Mouse (Mus musculus) limb, embryonic 13.5 days (tissue): ENCODE measurements around the gene Tfeb. TPM values are rescaled to one million over a fixed set of nuclear protein-coding genes. Genes with fewer than 3 reads are reported as not detected.

Experiments
- ATAC-seq: fragments of 200-750 bp; cut with Nextera tagmentation; 2 replicates; pipeline ENCODE4 v1.8.0; 2017; ENCODE audit warnings: low read depth, moderate number of reproducible peaks, moderate TSS enrichment; ENCODE audit not compliant: low FRiP score
- H3K27ac ChIP-seq: fragments of 300-500 bp; sonication (generic); 2 replicates; pipeline ENCODE4 v1.5.1; 2015; ENCODE audit warnings: inconsistent platforms, mild to moderate bottlenecking, moderate library complexity
- H3K27me3 ChIP-seq: fragments of 300-500 bp; sonication (generic); 2 replicates; pipeline ENCODE4 v1.6.1; 2015; ENCODE audit warnings: mild to moderate bottlenecking, inconsistent platforms
- H3K36me3 ChIP-seq: fragments of 300-500 bp; sonication (generic); 2 replicates; pipeline ENCODE4 v1.6.1; 2015; ENCODE audit warnings: inconsistent platforms, mild to moderate bottlenecking, moderate library complexity
- H3K4me1 ChIP-seq: fragments of 300-500 bp; sonication (generic); 2 replicates; pipeline ENCODE4 v1.6.1; 2015; ENCODE audit warnings: inconsistent platforms
- H3K4me2 ChIP-seq: fragments of 300-500 bp; sonication (generic); replicated peaks from 2 replicates; pipeline ENCODE4 v1.6.1; 2015; ENCODE audit warnings: inconsistent platforms, mild to moderate bottlenecking, moderate library complexity
- H3K4me3 ChIP-seq: fragments of 300-500 bp; sonication (generic); 2 replicates; pipeline ENCODE4 v1.5.1; 2015; ENCODE audit warnings: moderate library complexity, mild to moderate bottlenecking, inconsistent platforms
- H3K9ac ChIP-seq: fragments of 300-500 bp; sonication (generic); 2 replicates; pipeline ENCODE4 v1.6.1; 2015; ENCODE audit warnings: mild to moderate bottlenecking, inconsistent platforms
- H3K9me3 ChIP-seq: fragments of 300-500 bp; sonication (generic); 2 replicates; pipeline ENCODE4 v1.6.1; 2016; ENCODE audit warnings: inconsistent platforms
- WGBS: fragments of 180-500 bp; shearing (Covaris S2); methylation state at CpG from one replicate; pipeline ENCODE4 v1.1.7; 2015; 5-methylcytosine and 5-hydroxymethylcytosine counted together
- polyA plus RNA-seq: library from polyadenylated mRNA; unstranded; fragments of >200 nt; fragmentation: Nextera tagmentation; extraction: Ambion mirVana; gene quantifications from 2 replicates; pipeline ENCODE4 v1.2.1, GENCODE M21; 2015

The Tfeb gene
- polyA plus RNA-seq, 1 experiment from 2014 or later = 8.8 TPM

DNA sequence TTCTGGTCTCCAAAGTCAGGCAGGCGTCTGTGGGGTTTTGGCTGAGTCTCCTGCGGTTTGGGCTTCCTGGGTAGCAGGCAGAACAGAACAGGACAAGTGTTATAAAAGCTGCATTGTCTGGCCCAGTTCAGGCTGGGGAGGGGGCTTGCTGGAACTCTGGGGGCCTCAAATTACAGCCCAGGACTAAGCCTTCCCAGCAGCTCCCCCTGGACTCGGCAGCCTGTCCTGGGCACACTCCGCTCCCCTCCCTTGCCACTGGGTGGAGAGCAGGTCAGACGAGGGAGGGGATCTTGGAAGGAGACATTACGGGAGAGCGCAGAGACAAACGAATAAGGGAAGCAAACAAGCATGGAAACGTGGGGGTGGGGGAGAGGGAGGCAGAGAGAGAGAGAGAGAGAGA lies 94.3 kb downstream of the Tfeb start:
- Histone ChIP-seq H3K9me3 (peaks cover 6% of the 10 kb centered on the region; the same call in 1 of the 2 replicates), H3K27me3 (peaks cover 22% of the 10 kb centered on the region), H3K27ac (peak overlapping the region; percentile 96), H3K4me1 (peaks cover 58% of the 10 kb centered on the region), H3K9ac (peak overlapping the region; percentile 93), H3K36me3 (peaks cover 46% of the 10 kb centered on the region), H3K4me3 (peak overlapping the region; percentile 93), H3K4me2 (peak overlapping the region; percentile 93)
- ATAC-seq = peak; percentile 42
- WGBS = 5% methylated on average over 9 of the region's 9 CpGs

DNA sequence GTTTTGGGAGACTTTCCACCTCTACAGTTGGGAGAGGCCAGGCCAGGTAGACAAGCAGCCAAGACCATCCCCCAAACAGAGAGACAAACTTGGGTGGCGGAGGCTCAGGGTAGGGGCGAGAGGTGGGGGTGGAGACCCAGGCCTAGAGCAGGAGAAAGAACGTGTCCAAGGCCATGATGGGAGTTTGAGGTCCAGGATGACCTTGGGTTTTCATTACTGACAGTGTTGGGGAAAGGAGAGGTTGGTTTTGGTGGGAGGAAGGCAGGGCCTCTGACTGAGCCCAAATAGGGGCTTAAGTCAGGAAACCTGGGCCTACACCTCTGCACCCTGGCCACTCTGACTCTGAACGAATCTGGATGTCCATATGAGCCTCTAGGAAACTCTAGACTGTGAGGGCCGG lies 94.9 kb downstream of the Tfeb start:
- H3K36me3 ChIP-seq = peaks cover 42% of the 10 kb centered on the region
- H3K27me3 ChIP-seq = peaks cover 22% of the 10 kb centered on the region
- peak overlapping the region; percentile 93 for H3K4me2 ChIP-seq
- H3K27ac ChIP-seq = peak overlapping the region; percentile 96
- peaks cover 5% of the 10 kb centered on the region; the same call in 1 of the 2 replicates for H3K9me3 ChIP-seq
- ATAC-seq = no peak; the same call in 1 of the 2 replicates
- H3K4me3 ChIP-seq = peak overlapping the region; percentile 93
- H3K4me1 ChIP-seq = peaks cover 58% of the 10 kb centered on the region
- WGBS = 28% methylated on average over 5 of the region's 5 CpGs
- peak overlapping the region; percentile 93 for H3K9ac ChIP-seq

- H3K4me3 ChIP-seq = peak overlapping the region; percentile 93
- peak overlapping the region; percentile 93 for H3K4me2 ChIP-seq
- peaks cover 61% of the 10 kb centered on the region for H3K4me1 ChIP-seq
- peaks cover 34% of the 10 kb centered on the region for H3K36me3 ChIP-seq
- H3K27ac ChIP-seq = peak overlapping the region; percentile 96
- WGBS = under 1% methylated on average over 15 of the region's 17 CpGs
- peak overlapping the region; percentile 93 for H3K9ac ChIP-seq
- H3K27me3 ChIP-seq = peaks cover 22% of the 10 kb centered on the region
- ATAC-seq = peak; percentile 37
- no peaks in the 10 kb centered on the region for H3K9me3 ChIP-seq
Observed at GRCm38 (mm10) chr17:47832501-47833028, 95.7 kb downstream of the Tfeb start.

DNA sequence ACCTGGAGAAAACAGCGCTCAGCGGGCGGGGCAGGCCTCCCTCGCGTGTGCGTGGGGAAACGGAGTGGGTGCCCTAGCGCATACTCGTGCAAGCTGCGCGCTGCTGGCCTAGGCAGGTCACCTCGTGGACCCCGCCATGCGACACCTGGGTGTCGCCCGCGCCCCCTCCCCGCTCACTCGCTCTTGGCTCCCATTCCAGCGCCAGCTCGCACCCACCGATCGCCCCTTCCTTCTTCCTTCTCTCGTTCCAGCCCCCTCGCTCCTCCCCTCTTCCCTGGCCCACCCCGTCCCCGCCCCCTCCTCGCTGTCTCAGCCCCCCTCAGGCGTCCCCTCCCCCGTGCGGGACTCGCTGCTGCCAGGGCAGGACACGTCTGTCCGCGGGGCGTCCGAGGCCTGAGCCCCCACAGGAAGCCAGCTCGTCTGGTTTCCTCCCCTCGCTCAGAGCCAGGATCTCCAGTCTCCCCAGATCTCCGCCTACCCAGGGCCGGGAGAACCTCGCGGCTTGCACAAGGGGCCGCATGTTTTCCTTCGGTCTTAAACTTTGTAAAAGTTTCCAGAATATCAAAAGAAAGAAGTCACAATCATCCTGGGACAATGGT lies 96.3 kb downstream of the Tfeb start:
- Histone ChIP-seq H3K9ac (peak overlapping the region; percentile 93), H3K27me3 (peaks cover 22% of the 10 kb centered on the region), H3K27ac (peak overlapping the region; percentile 96), H3K4me1 (peaks cover 66% of the 10 kb centered on the region), H3K4me2 (peak overlapping the region; percentile 93), H3K4me3 (peak overlapping the region; percentile 93), H3K36me3 (peaks cover 28% of the 10 kb centered on the region), H3K9me3 (no peaks in the 10 kb centered on the region)
- ATAC-seq = peak; percentile 74
- WGBS = under 1% methylated on average over 42 of the region's 45 CpGs

DNA sequence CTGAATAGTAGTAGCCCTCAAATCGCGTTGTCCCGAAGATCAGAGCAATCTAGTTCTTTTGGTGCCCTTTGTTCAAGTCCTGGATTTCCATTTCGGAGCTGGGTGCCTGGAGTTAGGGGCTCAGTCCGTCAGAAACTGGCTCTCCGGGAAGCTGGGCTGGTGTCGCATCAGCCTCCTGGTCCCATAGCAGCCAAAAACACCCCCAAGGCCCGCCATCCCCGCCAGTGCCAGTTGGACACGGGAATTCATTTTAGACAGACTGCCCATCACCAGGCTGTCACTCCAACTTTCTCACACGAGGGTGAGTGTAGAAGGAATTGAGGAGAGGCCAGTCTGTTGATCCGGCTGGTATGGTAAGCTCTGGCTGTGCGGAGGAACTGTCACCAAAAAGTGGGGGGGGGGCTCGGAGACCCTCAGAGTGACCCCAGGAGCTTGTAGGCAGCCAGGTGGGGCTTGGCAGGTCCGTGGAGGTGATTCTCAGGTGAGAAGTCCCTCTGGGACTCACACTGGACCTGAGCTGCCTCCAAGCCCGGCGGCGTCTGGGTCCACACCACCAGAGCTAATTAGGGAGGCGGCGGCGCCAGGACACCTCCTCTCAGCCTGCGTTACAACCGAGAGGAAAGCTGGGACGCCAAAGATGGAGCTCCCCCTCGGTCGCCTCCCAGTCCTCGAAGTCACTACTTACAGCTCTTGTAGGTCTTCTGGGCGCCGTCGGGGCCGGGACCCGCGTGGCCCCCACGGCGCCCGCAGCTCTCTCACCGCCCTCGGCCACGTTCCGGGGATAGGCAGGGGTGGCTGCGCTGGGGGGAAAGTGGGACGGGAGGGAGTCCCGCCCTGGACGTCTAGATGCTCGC lies 97.0 kb downstream of the Tfeb start:
- Histone ChIP-seq H3K9me3 (no peaks in the 10 kb centered on the region), H3K27ac (peak overlapping the region; percentile 96), H3K36me3 (peaks cover 21% of the 10 kb centered on the region), H3K27me3 (peaks cover 22% of the 10 kb centered on the region), H3K9ac (peak overlapping the region; percentile 93), H3K4me1 (peaks cover 60% of the 10 kb centered on the region), H3K4me2 (peak overlapping the region; percentile 93), H3K4me3 (peak overlapping the region; percentile 93)
- no peak for ATAC-seq
- under 1% methylated on average over 45 of the region's 45 CpGs for WGBS

DNA sequence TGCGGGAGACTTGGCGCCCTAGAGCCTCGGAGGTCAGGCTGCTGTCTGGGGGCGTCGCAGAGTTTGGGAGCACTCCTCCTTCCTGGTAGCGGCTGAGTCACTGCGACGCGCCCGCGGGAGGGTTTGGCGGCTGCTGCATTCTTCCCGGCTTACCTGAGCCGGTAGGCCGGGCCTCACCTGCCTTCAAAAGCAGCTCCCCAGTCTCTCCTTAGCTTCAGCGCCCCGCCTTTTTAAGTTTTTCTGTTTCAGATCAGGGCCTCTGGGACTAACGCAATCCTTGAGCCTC lies 97.6 kb downstream of the Tfeb start, which contains the start of gene Mdfi:
Gene Mdfi, minus strand, starts transcription at position 210 of the 286 bp plus-strand sequence.
- Histone ChIP-seq H3K9me3 (no peaks in the 10 kb centered on the region), H3K36me3 (peaks cover 15% of the 10 kb centered on the region), H3K4me3 (peak within 1 kb of the TSS; percentile 93), H3K27ac (peak within 1 kb of the TSS; percentile 96), H3K4me1 (peaks cover 54% of the 10 kb centered on the region), H3K9ac (peak within 1 kb of the TSS; percentile 93), H3K27me3 (peaks cover 22% of the 10 kb centered on the region), H3K4me2 (peak within 1 kb of the TSS; percentile 93)
- no peak for ATAC-seq
- WGBS = 4% methylated on average over 18 of the region's 18 CpGs

DNA sequence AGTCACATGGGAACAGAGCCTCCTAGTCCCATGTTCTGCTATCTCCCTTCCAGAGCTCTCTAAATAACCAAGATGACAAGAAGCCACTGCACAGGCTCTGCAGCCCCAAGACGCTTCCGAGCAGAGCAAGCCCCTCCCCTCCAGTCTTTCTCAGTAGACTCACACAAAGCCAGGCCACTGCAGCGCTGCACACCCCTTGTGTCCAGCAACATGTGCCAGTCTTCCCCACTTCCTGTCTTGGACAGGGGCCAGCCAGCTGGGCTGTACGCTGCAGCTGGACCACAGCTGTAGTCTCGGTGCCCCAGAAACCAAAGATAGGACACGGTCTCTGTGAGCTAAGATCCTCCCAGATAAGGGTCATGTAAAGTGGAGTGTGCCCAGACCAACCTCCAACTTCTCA lies 101.0 kb downstream of the Tfeb start:
- no peaks in the 10 kb centered on the region for H3K36me3 ChIP-seq
- no peak overlapping the region for H3K9ac ChIP-seq
- H3K4me1 ChIP-seq = peaks cover 31% of the 10 kb centered on the region
- H3K4me3 ChIP-seq = no peak overlapping the region
- H3K9me3 ChIP-seq = no peaks in the 10 kb centered on the region
- ATAC-seq = no peak
- H3K4me2 ChIP-seq = no peak overlapping the region
- H3K27ac ChIP-seq = no peak overlapping the region
- peaks cover 22% of the 10 kb centered on the region for H3K27me3 ChIP-seq
- 36% methylated on average over 6 of the region's 6 CpGs for WGBS

DNA sequence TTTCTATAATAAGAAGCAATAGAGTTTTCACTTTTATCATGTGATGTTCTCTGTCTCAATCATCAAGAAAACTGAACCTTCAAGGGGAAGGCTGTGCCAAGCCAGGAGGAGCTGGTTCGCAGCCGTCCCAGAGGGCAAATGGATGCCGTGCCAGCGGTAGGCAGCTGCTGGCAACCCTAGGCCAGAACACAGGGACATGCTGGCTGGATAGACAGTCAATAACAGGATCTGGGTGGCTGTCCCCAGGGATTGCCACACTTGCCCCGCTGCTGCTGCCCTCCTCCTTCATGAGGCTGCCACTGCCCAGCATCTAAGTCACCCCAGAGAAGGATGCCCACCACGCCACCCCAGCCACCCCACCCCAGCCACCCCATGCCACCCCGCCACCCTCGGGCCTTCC lies 104.7 kb downstream of the Tfeb start:
- WGBS = 83% methylated on average over 8 of the region's 8 CpGs

More for the DNA sequence above, 104.7 kb downstream of the Tfeb start:
- H3K27ac ChIP-seq = no peak overlapping the region
- no peaks in the 10 kb centered on the region for H3K9me3 ChIP-seq
- H3K4me3 ChIP-seq = no peak overlapping the region
- H3K9ac ChIP-seq = no peak overlapping the region
- H3K4me1 ChIP-seq = peaks cover 15% of the 10 kb centered on the region
- H3K27me3 ChIP-seq = no peaks in the 10 kb centered on the region
- no peak overlapping the region for H3K4me2 ChIP-seq
- no peak for ATAC-seq
- H3K36me3 ChIP-seq = no peaks in the 10 kb centered on the region

Other genes with a start within 250 kb of the Tfeb start
- 34.6 and 34.9 TPM in 2 replicates for gene Taf8, start 234.7 kb upstream of the Tfeb start, polyA plus RNA-seq
- gene Ccnd3, start 232.0 kb upstream of the Tfeb start, polyA plus RNA-seq = 392 and 402 TPM in 2 replicates
- gene Bysl, start 125.5 kb upstream of the Tfeb start, polyA plus RNA-seq = 26.6 and 28.6 TPM in 2 replicates
- gene Med20, start 125.4 kb upstream of the Tfeb start, polyA plus RNA-seq = 50.6 and 52.2 TPM in 2 replicates
- 1.8 and 2.2 TPM in 2 replicates for gene Gm20517, start 125.4 kb upstream of the Tfeb start, polyA plus RNA-seq
- 5.6 and 7.4 TPM in 2 replicates for gene Usp49, start 106.3 kb upstream of the Tfeb start, polyA plus RNA-seq
- 363 and 394 TPM in 2 replicates for gene Tomm6, start 48.6 kb upstream of the Tfeb start, polyA plus RNA-seq
- 6.3 TPM in 2 replicates for gene Frs3, start 48.0 kb upstream of the Tfeb start, polyA plus RNA-seq
- gene Gm21981, start 42.6 kb upstream of the Tfeb start, polyA plus RNA-seq = 0.37 and 0.52 TPM in 2 replicates
- gene Prickle4, start 42.3 kb upstream of the Tfeb start, polyA plus RNA-seq = 0.42 and 0.91 TPM in 2 replicates
- 0.14 and 0.43 TPM in 2 replicates for gene Pgc, start 10.2 kb upstream of the Tfeb start, polyA plus RNA-seq
- gene Mdfi, start 97.7 kb downstream of the Tfeb start, polyA plus RNA-seq = 30.9 and 33.9 TPM in 2 replicates
- gene Foxp4, start 187.6 kb downstream of the Tfeb start, polyA plus RNA-seq = 25.9 and 30.2 TPM in 2 replicates